Mouse (Mus musculus) thymus, adult 2 months (tissue): Measurements from ENCODE around the gene Slc30a5.

Source experiments
- CTCF ChIP-seq: fragments of 200-500 bp; IDR thresholded peaks from 2 replicates; pipeline ENCODE4 v1.5.1; 2012; ENCODE audit warnings: mild to moderate bottlenecking, control low read depth, low read length, moderate library complexity, borderline replicate concordance; ENCODE audit not compliant: control insufficient read depth, poor library complexity, insufficient read depth; ENCODE audit errors: extremely low read depth
- POLR2A ChIP-seq: fragments of 200-500 bp; IDR thresholded peaks from 2 replicates; pipeline ENCODE4 v1.6.1; 2012; ENCODE audit warnings: mild to moderate bottlenecking, low read length, control low read depth, moderate library complexity; ENCODE audit not compliant: control insufficient read depth, poor library complexity, insufficient read depth; ENCODE audit errors: extremely low read depth

DNA sequence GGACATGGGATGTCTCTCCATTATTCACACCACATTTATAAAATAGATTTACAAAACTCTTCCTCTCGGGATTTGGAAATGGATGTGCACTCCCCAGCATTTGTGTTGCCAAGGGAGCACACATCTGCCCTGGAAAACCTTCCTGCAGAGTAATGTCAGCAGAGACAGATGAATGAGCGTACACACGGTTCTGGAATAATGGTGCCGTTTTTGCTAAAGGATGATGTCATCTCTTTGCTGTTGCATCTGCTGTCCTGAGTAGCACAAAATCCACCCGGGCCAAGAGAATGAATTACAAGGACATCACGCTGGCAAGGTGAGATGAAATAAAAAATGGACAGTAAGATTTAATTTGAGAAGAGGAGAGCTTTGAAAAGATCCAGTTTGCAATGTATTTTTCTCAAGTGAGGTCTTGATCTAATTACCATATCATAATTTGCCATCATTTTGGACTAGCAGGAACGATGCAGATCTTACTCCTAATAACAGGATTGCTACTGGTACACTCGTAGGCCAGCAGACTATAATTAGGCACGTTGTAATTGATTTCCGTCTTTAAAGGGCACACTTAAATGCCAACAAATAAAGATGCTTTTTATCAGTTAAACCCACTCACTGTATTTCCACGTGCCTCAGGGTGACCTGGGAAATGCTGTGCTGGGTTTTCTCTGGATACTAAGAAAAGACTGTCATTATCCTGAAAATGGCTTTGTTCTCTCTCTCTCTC, 38.4 kb upstream of the Slc30a5 start:
- TF ChIP-seq POLR2A (no peak), CTCF (no peak)
